Mouse (Mus musculus) cerebellum, adult 2 months (tissue): ENCODE results near the gene Cep170. TPM values are rescaled to one million over a fixed set of nuclear protein-coding genes. Genes with fewer than 3 reads are reported as not detected.

Experiments used
- DNase-seq, 2 experiments: peaks; one replicate each; pipeline ENCODE4 v3.0.0; 2021
- H3K27ac ChIP-seq: fragments of 200-500 bp; 2 replicates; pipeline ENCODE4 v1.5.1; 2012; ENCODE audit warnings: low read length, control low read depth, inconsistent platforms; ENCODE audit not compliant: insufficient read depth
- H3K27me3 ChIP-seq: fragments of 200-500 bp; 2 replicates; pipeline ENCODE4 v1.6.1; 2012; ENCODE audit warnings: inconsistent platforms, mild to moderate bottlenecking, low read length, moderate library complexity; ENCODE audit not compliant: control insufficient read depth, insufficient read depth
- H3K4me1 ChIP-seq: fragments of 200-500 bp; 2 replicates; pipeline ENCODE4 v1.6.1; 2011; ENCODE audit warnings: low read length; ENCODE audit not compliant: control insufficient read depth, insufficient read depth
- H3K4me3 ChIP-seq: fragments of 200-500 bp; replicated peaks from 2 replicates; pipeline ENCODE3; 2011; ENCODE audit warnings: mild to moderate bottlenecking, low read depth, low read length, control low read depth; ENCODE audit not compliant: insufficient read depth
- CTCF ChIP-seq: fragments of 200-500 bp; IDR thresholded peaks from 2 replicates; pipeline ENCODE4 v1.5.1; 2011; ENCODE audit warnings: low read depth, mild to moderate bottlenecking, control low read depth, low read length, moderate library complexity, borderline replicate concordance; ENCODE audit not compliant: insufficient read depth
- POLR2A ChIP-seq: fragments of 200-500 bp; IDR thresholded peaks from 2 replicates; pipeline ENCODE4 v1.6.1; 2011; ENCODE audit warnings: low read length, control low read depth, borderline replicate concordance; ENCODE audit not compliant: insufficient read depth
- WGBS: fragments of 180-500 bp; shearing (Covaris S2); methylation state at CpG from one replicate; pipeline ENCODE4 v1.1.7; 2018; 5-methylcytosine and 5-hydroxymethylcytosine counted together
- polyA plus RNA-seq: library from polyadenylated mRNA; depleted of rRNA; stranded (reverse); fragments of >200 nt; gene quantifications from 2 replicates; pipeline ENCODE4 v1.2.3, GENCODE M21; 2012

Gene Cep170
- polyA plus RNA-seq, 1 experiment: 69.6 TPM

DNA sequence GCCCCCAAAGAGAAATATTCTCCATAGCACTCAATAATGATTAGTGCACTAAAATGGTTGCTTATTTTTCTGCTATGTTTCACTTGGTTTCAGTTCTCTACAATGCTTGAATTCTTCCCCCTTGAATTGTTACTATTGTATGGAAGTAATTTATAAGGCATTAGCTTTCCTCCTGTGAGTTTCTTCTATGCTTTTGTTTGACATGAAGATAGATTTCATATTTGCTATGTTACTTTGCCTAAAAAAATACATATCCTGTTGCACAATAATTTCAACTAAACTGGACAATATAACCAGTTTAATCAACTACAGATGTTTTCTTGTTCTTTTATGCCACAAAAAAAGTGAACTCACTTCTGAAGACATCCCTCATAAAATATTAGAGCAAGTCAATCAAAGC lies 3.7 kb downstream of the Cep170 start:
- no peak overlapping the region for H3K27ac ChIP-seq
- H3K4me1 ChIP-seq: no peaks in the 10 kb centered on the region
- H3K4me3 ChIP-seq: no peak overlapping the region
- no peak for DNase-seq
- TF ChIP-seq CTCF (no peak), POLR2A (no peak)
- H3K27me3 ChIP-seq: no peaks in the 10 kb centered on the region

DNA sequence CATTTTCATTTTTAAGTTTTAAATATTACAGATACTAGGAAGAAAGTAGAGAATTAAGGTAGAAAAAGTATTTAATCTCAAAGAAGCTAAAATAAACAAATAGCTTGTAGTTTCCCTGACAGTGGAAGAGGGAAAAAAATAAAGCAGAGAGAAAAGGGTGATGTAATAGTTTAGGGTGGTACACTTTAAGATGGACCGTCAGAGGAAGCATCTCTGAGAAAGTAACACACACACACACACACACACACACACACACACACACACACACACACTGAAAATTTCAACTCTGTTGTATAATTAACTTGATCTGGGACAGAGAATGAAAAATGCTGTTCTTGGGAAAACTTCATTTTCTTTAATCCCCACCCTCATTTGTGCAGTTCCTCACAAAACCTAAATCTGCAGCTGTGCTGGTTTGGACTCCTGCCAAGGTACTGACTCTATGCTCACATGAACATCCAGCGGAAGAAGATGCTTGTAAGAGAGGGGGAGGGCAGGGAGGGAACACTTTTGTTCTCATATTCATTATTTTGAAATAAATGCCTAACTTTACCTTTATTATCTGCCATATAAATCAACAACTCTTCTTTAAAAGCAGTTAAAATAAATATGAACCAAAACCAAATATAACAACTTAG lies 13.0 kb downstream of the Cep170 start:
- no peak overlapping the region for H3K4me3 ChIP-seq
- 34% methylated on average over 2 of the region's 2 CpGs for WGBS
- peaks cover 9% of the 10 kb centered on the region; the same call in 1 of the 2 replicates for H3K4me1 ChIP-seq
- DNase-seq: peak in 1 of 2 experiments; percentile 24
- H3K27me3 ChIP-seq: no peaks in the 10 kb centered on the region
- no peak overlapping the region for H3K27ac ChIP-seq
- TF ChIP-seq POLR2A (no peak), CTCF (no peak)

DNA sequence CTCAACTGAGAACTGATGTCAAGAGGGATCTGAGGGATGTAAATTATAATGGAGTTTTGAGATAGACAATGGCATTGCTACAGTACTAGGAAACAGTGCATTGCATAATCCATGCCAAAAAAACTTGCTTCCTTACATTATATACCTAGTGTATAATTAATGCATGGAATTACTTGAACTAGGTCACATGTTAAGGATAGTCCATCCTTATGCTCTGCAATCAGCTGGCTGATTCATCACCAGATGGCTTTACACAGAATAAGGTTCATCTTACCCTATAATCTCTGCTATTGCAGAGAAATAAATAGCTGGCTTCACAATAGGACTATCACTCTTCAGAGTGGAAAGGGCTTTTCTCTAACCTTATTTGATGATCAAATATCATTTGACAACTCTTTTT lies 15.2 kb downstream of the Cep170 start:
- TF ChIP-seq POLR2A: no peak
- TF ChIP-seq CTCF: no peak
- no peak overlapping the region for H3K4me3 ChIP-seq
- H3K27ac ChIP-seq: no peak overlapping the region
- peaks cover 14% of the 10 kb centered on the region; the same call in 1 of the 2 replicates for H3K4me1 ChIP-seq
- H3K27me3 ChIP-seq: no peaks in the 10 kb centered on the region
- peak in 1 of 2 experiments; percentile 32 for DNase-seq

DNA sequence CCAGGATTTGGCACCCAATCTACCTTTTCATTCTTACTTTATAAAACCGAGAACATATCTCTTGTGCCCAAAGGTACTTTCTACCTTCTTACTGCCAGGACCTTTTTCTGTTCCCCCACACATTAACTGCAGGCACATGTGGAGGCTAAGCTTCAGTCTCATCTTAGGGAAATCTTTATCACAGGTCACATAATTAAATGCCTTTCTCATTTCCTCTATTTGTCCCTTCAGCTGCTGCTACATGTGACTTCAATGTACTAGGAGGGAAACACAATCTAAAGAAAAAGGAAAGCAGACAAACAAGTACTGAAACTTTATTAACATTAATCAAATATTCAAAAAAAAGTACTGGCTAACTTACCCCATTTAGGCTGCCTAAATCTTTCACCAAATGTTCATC lies 21.7 kb downstream of the Cep170 start:
- no peak overlapping the region for H3K27ac ChIP-seq
- no peak for DNase-seq
- peaks cover 11% of the 10 kb centered on the region; the same call in 1 of the 2 replicates for H3K4me1 ChIP-seq
- TF ChIP-seq POLR2A: no peak
- no peak for TF ChIP-seq CTCF
- H3K27me3 ChIP-seq: no peaks in the 10 kb centered on the region
- WGBS: 54% methylated on average over 1 of the region's 1 CpGs
- H3K4me3 ChIP-seq: no peak overlapping the region

DNA sequence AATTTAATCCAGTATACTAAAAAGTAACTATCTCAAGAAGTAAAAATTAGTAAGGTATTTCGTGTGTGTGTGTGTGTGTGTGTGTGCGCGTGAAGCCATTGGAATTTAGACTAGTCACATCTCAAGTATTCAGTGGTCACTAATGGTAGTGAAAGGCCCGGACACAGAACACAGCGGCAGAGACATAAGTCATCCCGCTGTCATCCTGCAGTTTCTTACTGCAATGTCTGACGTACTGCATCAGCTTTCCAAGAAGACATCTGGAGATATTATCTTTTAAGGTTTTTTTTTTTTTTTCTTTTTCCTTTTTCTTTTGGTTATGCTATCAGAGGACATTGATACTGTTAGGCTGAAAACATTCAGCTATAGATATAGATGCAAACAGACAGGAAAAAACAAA lies 24.5 kb downstream of the Cep170 start:
- Histone ChIP-seq H3K4me3 (no peak overlapping the region), H3K27ac (no peak overlapping the region), H3K4me1 (peaks cover 4% of the 10 kb centered on the region; the same call in 1 of the 2 replicates), H3K27me3 (no peaks in the 10 kb centered on the region)
- DNase-seq: no peak
- TF ChIP-seq POLR2A (no peak), CTCF (no peak)
- WGBS: 94% methylated on average over 7 of the region's 7 CpGs

GRCm38 (mm10) chr1:176774533-176774932 lies 39.3 kb downstream of the Cep170 start:
- WGBS: 36% methylated on average over 4 of the region's 4 CpGs
- Histone ChIP-seq H3K4me1 (no peaks in the 10 kb centered on the region), H3K27ac (no peak overlapping the region), H3K4me3 (no peak overlapping the region), H3K27me3 (no peaks in the 10 kb centered on the region)
- no peak for DNase-seq
- TF ChIP-seq POLR2A: no peak
- TF ChIP-seq CTCF: no peak

DNA sequence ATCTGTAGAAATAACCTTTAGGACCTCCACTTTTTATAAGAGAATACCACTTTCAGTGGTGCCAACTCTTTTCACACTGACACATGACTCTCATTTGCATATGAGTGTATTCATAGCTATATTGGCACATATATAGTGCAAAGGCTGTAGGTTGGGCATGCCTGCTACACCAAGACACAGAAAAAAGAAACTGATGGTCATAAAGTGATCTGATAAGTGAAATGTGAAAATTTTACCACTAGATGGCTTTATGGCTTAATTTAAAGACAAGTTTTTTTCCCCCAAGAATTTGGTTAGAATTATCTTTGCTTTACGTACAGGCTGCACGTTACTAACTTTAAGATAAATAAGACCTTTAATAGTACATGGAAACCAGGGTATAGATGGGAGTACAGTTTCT lies 51.6 kb downstream of the Cep170 start:
- H3K27me3 ChIP-seq: no peaks in the 10 kb centered on the region
- no peak for TF ChIP-seq CTCF
- no peak for TF ChIP-seq POLR2A
- no peak overlapping the region for H3K27ac ChIP-seq
- no peaks in the 10 kb centered on the region for H3K4me1 ChIP-seq
- H3K4me3 ChIP-seq: no peak overlapping the region
- WGBS: 88% methylated on average over 2 of the region's 2 CpGs
- no peak for DNase-seq

- H3K4me1 ChIP-seq: peaks cover 2% of the 10 kb centered on the region; the same call in 1 of the 2 replicates
- WGBS: 96% methylated on average over 1 of the region's 1 CpGs
- no peak overlapping the region for H3K27ac ChIP-seq
- no peaks in the 10 kb centered on the region for H3K27me3 ChIP-seq
- TF ChIP-seq POLR2A: no peak
- TF ChIP-seq CTCF: no peak
- H3K4me3 ChIP-seq: no peak overlapping the region
- DNase-seq: no peak
Observed at GRCm38 (mm10) chr1:176760673-176761072, 53.2 kb downstream of the Cep170 start.
